Mouse (Mus musculus) neural tube, embryonic 10.5 days (tissue): ENCODE measurements around the gene Surf4.

Source experiments
- DNase-seq: peaks from one replicate; pipeline ENCODE4 v3.0.0-alpha.2; 2017; ENCODE audit warnings: low spot score; ENCODE audit errors: extremely low spot score

Gene Surf4

GRCm38 (mm10) chr2:26933304-26934055 is at the start of gene Surf4, which contains the start of gene Stkld1:
Gene Surf4, minus strand, starts transcription at chr2:26933928.
Gene Stkld1, plus strand, starts transcription at chr2:26934047.
- DNase-seq: peak; percentile 93

- no peak for DNase-seq
These were observed 46.6 kb upstream of the Surf4 start for GRCm38 (mm10) chr2:26980361-26980760.

GRCm38 (mm10) chr2:26973960-26974359 is 40.2 kb upstream of the Surf4 start:
- no peak for DNase-seq

GRCm38 (mm10) chr2:26973116-26973515 is 39.4 kb upstream of the Surf4 start, which contains the start of gene Adamts13:
Gene Adamts13, plus strand, starts transcription at chr2:26973416.
- no peak for DNase-seq

- no peak for DNase-seq
These were observed 33.5 kb upstream of the Surf4 start for GRCm38 (mm10) chr2:26967262-26967661.

- no peak for DNase-seq
These were observed 31.1 kb upstream of the Surf4 start for GRCm38 (mm10) chr2:26964724-26965370.

- peak; percentile 95 for DNase-seq
These were observed 30.4 kb upstream of the Surf4 start, which contains the start of gene Rexo4 for GRCm38 (mm10) chr2:26963923-26964723. Gene Rexo4, minus strand, starts transcription at chr2:26964386.

- DNase-seq: no peak
These were observed 27.0 kb upstream of the Surf4 start for GRCm38 (mm10) chr2:26960756-26961155.

GRCm38 (mm10) chr2:26957488-26957859 is 23.7 kb upstream of the Surf4 start:
- DNase-seq: no peak

- DNase-seq: no peak
These were observed 23.2 kb upstream of the Surf4 start for GRCm38 (mm10) chr2:26956811-26957487.

- no peak for DNase-seq
These were observed 21.1 kb upstream of the Surf4 start for GRCm38 (mm10) chr2:26954735-26955395.

- no peak for DNase-seq
These were observed 19.1 kb upstream of the Surf4 start for GRCm38 (mm10) chr2:26952866-26953265.

- DNase-seq: no peak
These were observed 18.5 kb upstream of the Surf4 start for GRCm38 (mm10) chr2:26952193-26952592.

- no peak for DNase-seq
These were observed 17.7 kb upstream of the Surf4 start for GRCm38 (mm10) chr2:26951346-26951905.

- no peak for DNase-seq
These were observed 16.7 kb upstream of the Surf4 start for GRCm38 (mm10) chr2:26950411-26950810.

GRCm38 (mm10) chr2:26943253-26943652 is 9.5 kb upstream of the Surf4 start:
- DNase-seq: no peak

- no peak for DNase-seq
These were observed 7.8 kb upstream of the Surf4 start for GRCm38 (mm10) chr2:26941539-26941938.

- no peak for DNase-seq
These were observed 2.7 kb upstream of the Surf4 start for GRCm38 (mm10) chr2:26936425-26936824.

- no peak for DNase-seq
These were observed 1.6 kb upstream of the Surf4 start for GRCm38 (mm10) chr2:26935286-26935685.
